Mouse (Mus musculus) mature B cell (primary cell): ENCODE results near the gene Phf3.
"Not testable (repeated sequence)": the region's sequence is repeated elsewhere in the genome, so short reads cannot be mapped to it uniquely, and the experiment has no call there.

Source experiments
- in situ Hi-C: fragments of 300-500 bp; cut with MboI; formaldehyde crosslinking; loops from 2 replicates; pipeline ENCODE4 v1.14.3; 2019

Gene Phf3

GRCm38 (mm10) chr1:30771772-30772171 is 101.9 kb downstream of the Phf3 start:
- in situ Hi-C loops = no loop called here

GRCm38 (mm10) chr1:30770599-30770998 is 103.1 kb downstream of the Phf3 start:
- in situ Hi-C loops = not testable (repeated sequence)

- in situ Hi-C loops = no loop called here
These were observed 116.9 kb downstream of the Phf3 start for GRCm38 (mm10) chr1:30756794-30757193.

GRCm38 (mm10) chr1:30755453-30756224 is 118.1 kb downstream of the Phf3 start:
- in situ Hi-C loops = no loop called here
